Mouse (Mus musculus): ENCODE data around the gene Mettl26. TPM values are rescaled to one million over a fixed set of nuclear protein-coding genes. Genes with fewer than 3 reads are reported as not detected.

Gene Mettl26
- polyA plus RNA-seq (2012; rRNA removed): 78.1 and 103 TPM in 2 replicates

GRCm38 (mm10) chr17:25874721-25875170 is at the start of gene Mettl26:
Gene Mettl26, plus strand, starts transcription at chr17:25875074.
- Histone ChIP-seq H3K4me3 (replicated peaks; ENCODE audit: extremely low read depth, low read depth, low read length) (peak within 1 kb of the TSS; percentile 98), H3K4me1 (ENCODE audit: control insufficient read depth, insufficient read depth, low read length) (peaks cover 3% of the 10 kb centered on the region)
- under 1% methylated on average over 25 of the region's 25 CpGs for WGBS
- DNase-seq: peak; percentile 96
- TF ChIP-seq CTCF (IDR thresholded peaks at IDR 0.05; ENCODE audit: insufficient read depth, low read length) (no peak; the same call in 1 of the 2 replicates), POLR2A (IDR thresholded peaks at IDR 0.05; ENCODE audit: borderline replicate concordance, extremely low read depth, low read depth, low read length) (peak; percentile 23; the same call in 1 of the 2 replicates)

DNA sequence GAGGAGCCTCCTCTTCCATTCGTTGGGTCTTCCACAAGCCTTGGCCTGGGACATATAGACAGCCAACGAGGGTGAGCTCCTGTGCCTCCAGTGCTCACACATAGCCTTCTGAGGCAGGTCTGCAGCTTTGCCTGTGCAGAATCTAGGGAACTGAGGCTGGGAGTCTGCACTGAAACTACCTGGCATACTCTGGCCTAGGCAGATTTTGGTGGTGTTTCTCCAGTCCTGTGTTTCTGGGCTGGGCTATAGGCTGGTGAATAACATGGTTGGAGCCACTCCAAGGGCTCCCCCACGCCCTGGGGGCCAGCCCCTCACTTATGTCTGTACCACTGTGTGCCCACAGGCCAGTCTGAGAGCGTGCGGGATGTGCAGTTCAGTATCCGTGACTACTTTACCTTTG is 49.6 kb upstream of the Mettl26 start:
- TF ChIP-seq POLR2A (IDR thresholded peaks at IDR 0.05; ENCODE audit: borderline replicate concordance, extremely low read depth, low read depth, low read length): no peak
- no peak for TF ChIP-seq CTCF (IDR thresholded peaks at IDR 0.05; ENCODE audit: insufficient read depth, low read length)
- H3K4me3 ChIP-seq (replicated peaks; ENCODE audit: extremely low read depth, low read depth, low read length): no peak overlapping the region
- DNase-seq: no peak
- peaks cover 13% of the 10 kb centered on the region for H3K4me1 ChIP-seq (ENCODE audit: control insufficient read depth, insufficient read depth, low read length)
- 86% methylated on average over 6 of the region's 6 CpGs for WGBS

GRCm38 (mm10) chr17:25825984-25826570 is 48.8 kb upstream of the Mettl26 start:
- no peak for DNase-seq
- Histone ChIP-seq H3K4me3 (replicated peaks; ENCODE audit: extremely low read depth, low read depth, low read length) (no peak overlapping the region), H3K4me1 (ENCODE audit: control insufficient read depth, insufficient read depth, low read length) (peaks cover 13% of the 10 kb centered on the region)
- TF ChIP-seq POLR2A (IDR thresholded peaks at IDR 0.05; ENCODE audit: borderline replicate concordance, extremely low read depth, low read depth, low read length) (no peak), CTCF (IDR thresholded peaks at IDR 0.05; ENCODE audit: insufficient read depth, low read length) (no peak)
- 93% methylated on average over 27 of the region's 27 CpGs for WGBS

DNA sequence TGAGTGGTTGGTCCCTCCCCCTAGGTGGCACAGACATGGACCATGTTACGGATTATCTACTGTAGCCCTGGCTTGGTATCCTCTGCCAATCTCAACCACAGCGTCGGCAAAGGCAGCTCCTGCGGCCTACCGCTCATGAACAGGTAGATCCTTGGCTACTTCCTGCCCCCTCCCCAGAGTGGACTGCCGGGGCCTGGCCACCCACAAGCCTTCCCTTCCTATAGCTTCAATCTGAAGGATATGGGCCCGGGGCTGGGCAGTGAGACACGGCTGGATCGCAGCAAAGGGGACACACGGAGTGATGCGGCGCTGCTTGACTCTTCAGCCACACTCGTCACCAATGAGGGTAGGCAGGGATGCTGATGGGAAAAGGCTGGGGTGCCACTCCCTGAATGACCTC is 47.9 kb upstream of the Mettl26 start:
- TF ChIP-seq POLR2A (IDR thresholded peaks at IDR 0.05; ENCODE audit: borderline replicate concordance, extremely low read depth, low read depth, low read length): no peak
- no peak overlapping the region for H3K4me3 ChIP-seq (replicated peaks; ENCODE audit: extremely low read depth, low read depth, low read length)
- WGBS: 95% methylated on average over 13 of the region's 13 CpGs
- peaks cover 22% of the 10 kb centered on the region for H3K4me1 ChIP-seq (ENCODE audit: control insufficient read depth, insufficient read depth, low read length)
- no peak for DNase-seq

GRCm38 (mm10) chr17:25827546-25828222 is 47.2 kb upstream of the Mettl26 start:
- Histone ChIP-seq H3K4me1 (ENCODE audit: control insufficient read depth, insufficient read depth, low read length) (peaks cover 23% of the 10 kb centered on the region), H3K4me3 (replicated peaks; ENCODE audit: extremely low read depth, low read depth, low read length) (no peak overlapping the region)
- WGBS: 94% methylated on average over 22 of the region's 22 CpGs
- no peak for DNase-seq
- no peak for TF ChIP-seq CTCF (IDR thresholded peaks at IDR 0.05; ENCODE audit: insufficient read depth, low read length)
- no peak for TF ChIP-seq POLR2A (IDR thresholded peaks at IDR 0.05; ENCODE audit: borderline replicate concordance, extremely low read depth, low read depth, low read length)

- no peak for DNase-seq
- peaks cover 23% of the 10 kb centered on the region for H3K4me1 ChIP-seq (ENCODE audit: control insufficient read depth, insufficient read depth, low read length)
- TF ChIP-seq POLR2A (IDR thresholded peaks at IDR 0.05; ENCODE audit: borderline replicate concordance, extremely low read depth, low read depth, low read length) (no peak), CTCF (IDR thresholded peaks at IDR 0.05; ENCODE audit: insufficient read depth, low read length) (no peak)
- WGBS: 76% methylated on average over 8 of the region's 8 CpGs
- peak overlapping the region; percentile 95 for H3K4me3 ChIP-seq (replicated peaks; ENCODE audit: extremely low read depth, low read depth, low read length)
Observed at GRCm38 (mm10) chr17:25828223-25828594, 46.7 kb upstream of the Mettl26 start.

- peak; percentile 73 for DNase-seq
- peak within 1 kb of the TSS; percentile 95 for H3K4me3 ChIP-seq (replicated peaks; ENCODE audit: extremely low read depth, low read depth, low read length)
- peaks cover 23% of the 10 kb centered on the region for H3K4me1 ChIP-seq (ENCODE audit: control insufficient read depth, insufficient read depth, low read length)
Observed at GRCm38 (mm10) chr17:25828712-25829557, 45.9 kb upstream of the Mettl26 start, which contains the start of gene Jmjd8. Gene Jmjd8, plus strand, starts transcription at chr17:25828867.

DNA sequence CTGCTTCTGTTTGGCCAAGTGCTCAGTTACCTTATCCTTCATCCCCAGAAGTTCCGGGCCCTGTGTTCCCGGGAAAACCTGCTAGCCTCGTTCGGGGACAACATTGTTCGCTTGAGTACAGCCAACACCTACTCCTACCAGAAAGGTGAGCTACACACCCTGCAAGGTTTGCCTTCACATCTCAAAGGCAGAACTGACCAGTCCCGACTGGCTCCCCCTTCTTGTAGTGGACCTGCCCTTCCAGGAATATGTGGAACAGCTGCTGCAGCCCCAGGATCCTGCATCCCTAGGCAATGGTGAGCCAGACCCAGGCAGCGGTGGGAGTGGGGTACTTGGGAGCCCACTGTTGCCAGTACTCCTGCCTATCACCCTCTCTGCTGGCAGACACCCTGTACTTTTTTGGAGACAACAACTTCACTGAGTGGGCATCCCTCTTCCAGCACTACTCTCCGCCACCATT is 45.3 kb upstream of the Mettl26 start:
- TF ChIP-seq CTCF (IDR thresholded peaks at IDR 0.05; ENCODE audit: insufficient read depth, low read length) (no peak), POLR2A (IDR thresholded peaks at IDR 0.05; ENCODE audit: borderline replicate concordance, extremely low read depth, low read depth, low read length) (no peak)
- H3K4me3 ChIP-seq (replicated peaks; ENCODE audit: extremely low read depth, low read depth, low read length): peak overlapping the region; percentile 95
- no peak for DNase-seq
- 33% methylated on average over 8 of the region's 8 CpGs for WGBS
- peaks cover 22% of the 10 kb centered on the region for H3K4me1 ChIP-seq (ENCODE audit: control insufficient read depth, insufficient read depth, low read length)

More at GRCm38 (mm10) chr17:25828712-25829557, 45.9 kb upstream of the Mettl26 start, which contains the start of gene Jmjd8:
- TF ChIP-seq POLR2A (IDR thresholded peaks at IDR 0.05; ENCODE audit: borderline replicate concordance, extremely low read depth, low read depth, low read length) (peak; percentile 56; the same call in 1 of the 2 replicates), CTCF (IDR thresholded peaks at IDR 0.05; ENCODE audit: insufficient read depth, low read length) (0 out of 2 replicates have a peak, but pooled peaks have one; percentile 14)
- 2% methylated on average over 32 of the region's 32 CpGs for WGBS

DNA sequence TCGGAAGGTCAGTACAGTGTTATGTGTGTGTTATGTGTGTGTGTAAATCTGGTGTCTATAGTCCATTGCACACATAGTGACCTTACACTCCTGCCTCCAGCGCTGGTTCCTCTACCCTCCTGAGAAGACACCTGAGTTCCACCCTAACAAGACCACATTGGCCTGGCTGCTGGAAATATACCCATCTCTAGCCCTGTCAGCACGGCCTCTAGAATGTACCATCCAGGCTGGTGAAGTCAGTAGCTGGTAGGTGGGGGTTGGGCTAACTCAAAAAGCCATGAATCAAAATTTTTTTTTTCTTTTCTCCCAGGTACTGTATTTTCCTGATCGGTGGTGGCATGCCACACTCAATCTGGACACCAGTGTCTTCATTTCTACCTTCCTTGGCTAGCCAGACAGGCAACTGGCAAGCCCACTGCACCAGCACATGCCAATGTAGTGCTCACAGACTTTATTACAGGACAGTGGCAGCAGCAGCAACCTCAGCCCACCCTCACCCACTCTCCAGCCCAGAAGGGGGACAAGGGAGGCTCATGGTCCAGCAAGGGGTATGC is 44.6 kb upstream of the Mettl26 start:
- Histone ChIP-seq H3K4me3 (replicated peaks; ENCODE audit: extremely low read depth, low read depth, low read length) (no peak overlapping the region), H3K4me1 (ENCODE audit: control insufficient read depth, insufficient read depth, low read length) (peaks cover 24% of the 10 kb centered on the region)
- no peak for DNase-seq
- no peak for TF ChIP-seq CTCF (IDR thresholded peaks at IDR 0.05; ENCODE audit: insufficient read depth, low read length)
- 0 out of 2 replicates have a peak, but pooled peaks have one; percentile 4 for TF ChIP-seq POLR2A (IDR thresholded peaks at IDR 0.05; ENCODE audit: borderline replicate concordance, extremely low read depth, low read depth, low read length)
- WGBS: 70% methylated on average over 4 of the region's 4 CpGs

Data from lung, adult 2 months (tissue).